Mouse (Mus musculus): ENCODE measurements around the gene Dhx40. TPM values are rescaled to one million over a fixed set of nuclear protein-coding genes. Genes with fewer than 3 reads are reported as not detected.
A peak's percentile ranks its signal among the peaks of the same experiment; 100 is the strongest.

Dhx40 gene
- 31.9 and 38.1 TPM in 2 replicates for total RNA-seq (2021)
- long read RNA-seq, transcript Dhx40-201 (18 exons, 3,813 nt), result major isoform, 27 of 84 reads
- long read RNA-seq, partial matches to known transcripts, result 54 of 84 reads
- long read RNA-seq, other reads (novel, unspliced or antisense), result 3 of 84 reads

- DNase-seq, result peak; percentile 93
These were observed at the start of gene Dhx40 for GRCm38 (mm10) chr11:86807505-86807989. TSS of gene Dhx40 (minus strand) at chr11:86807746.

- DNase-seq, result no peak
These were observed 48.3 kb upstream of the Dhx40 start for GRCm38 (mm10) chr11:86855639-86856425.

DNA sequence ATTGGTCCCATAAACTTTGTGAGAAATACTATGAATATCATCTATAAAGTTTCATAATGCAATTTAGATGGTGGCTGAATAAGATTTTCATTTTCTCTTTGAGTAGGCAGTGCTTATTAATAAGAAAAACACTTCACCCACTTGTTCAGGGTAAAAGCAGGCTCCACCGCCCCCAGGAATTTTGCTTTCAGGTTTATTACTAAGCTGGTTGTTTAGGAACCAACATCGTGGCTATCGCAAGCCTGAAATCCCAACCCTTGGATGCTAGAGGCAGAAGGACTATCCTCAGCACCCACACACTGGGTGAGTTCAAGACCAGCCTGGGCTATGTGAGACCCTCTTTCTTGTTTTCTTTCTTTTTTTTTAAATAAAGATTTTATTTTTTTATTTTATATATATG, 45.5 kb upstream of the Dhx40 start:
- DNase-seq, result no peak

DNA sequence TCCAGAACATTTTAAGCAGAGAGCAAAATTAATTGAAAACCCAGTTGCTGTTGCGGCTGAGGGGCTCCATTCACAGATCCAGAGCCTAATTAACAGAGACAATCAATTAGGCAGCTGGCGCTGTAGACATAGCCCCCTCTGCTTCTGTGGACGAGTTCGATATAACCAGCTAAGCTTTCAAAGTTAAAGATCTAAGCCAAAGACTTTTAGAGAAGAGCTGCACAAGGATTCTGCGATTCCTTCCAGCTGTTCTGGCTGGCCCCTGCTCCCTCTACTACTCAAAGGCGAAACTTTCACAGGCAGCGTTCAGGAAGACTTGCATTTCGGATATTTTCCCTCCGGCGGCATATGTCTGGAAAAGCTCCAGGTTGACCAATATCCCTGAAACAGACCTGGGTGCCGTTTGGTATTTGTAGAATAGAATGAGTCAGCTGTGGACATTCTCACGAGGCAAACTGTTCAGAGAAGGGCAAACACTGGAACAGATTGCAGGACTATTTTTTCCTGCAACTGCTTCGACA, 45.0 kb upstream of the Dhx40 start:
- DNase-seq, result no peak

DNA sequence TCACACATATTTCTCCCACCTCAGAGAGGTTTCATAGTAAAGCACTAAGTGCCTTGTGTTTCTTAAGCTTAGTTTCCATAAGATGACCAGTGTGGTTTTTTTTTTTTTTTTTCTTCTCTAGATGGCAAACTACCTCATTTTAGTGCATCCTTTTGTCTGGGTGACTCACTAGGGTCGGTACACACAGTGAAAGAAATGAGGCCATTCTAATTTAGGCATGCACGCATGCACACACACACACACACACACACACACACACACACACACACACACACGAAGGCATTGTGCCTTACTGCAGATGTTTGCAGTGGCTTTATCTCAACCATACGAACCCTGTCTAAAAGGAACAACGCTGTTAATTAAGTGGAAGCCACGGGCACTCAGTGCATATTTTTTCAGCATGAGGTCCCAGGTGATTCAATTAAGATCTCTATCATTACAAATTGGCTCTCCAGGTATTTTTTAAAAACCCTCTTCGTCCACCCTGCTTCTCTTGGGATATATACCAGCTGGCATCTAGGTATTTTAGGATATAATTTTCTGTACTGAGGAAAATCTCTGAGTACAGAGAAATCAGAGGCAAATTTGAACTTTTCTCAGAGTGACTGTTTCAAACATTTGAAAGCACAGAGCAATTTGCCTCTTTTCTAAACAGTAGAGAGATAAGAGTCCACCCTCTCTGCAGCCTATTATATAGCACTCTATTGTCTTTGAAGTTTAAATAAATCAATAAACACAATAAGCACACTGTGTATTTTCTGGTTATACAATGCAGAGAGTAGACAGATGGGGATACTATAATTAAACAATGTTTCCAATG, 44.4 kb upstream of the Dhx40 start:
- no peak for DNase-seq

- DNase-seq, result peak; percentile 11
These were observed 43.7 kb upstream of the Dhx40 start for GRCm38 (mm10) chr11:86851234-86851671.

- DNase-seq, result no peak
These were observed 36.3 kb upstream of the Dhx40 start for GRCm38 (mm10) chr11:86843831-86844230.

DNA sequence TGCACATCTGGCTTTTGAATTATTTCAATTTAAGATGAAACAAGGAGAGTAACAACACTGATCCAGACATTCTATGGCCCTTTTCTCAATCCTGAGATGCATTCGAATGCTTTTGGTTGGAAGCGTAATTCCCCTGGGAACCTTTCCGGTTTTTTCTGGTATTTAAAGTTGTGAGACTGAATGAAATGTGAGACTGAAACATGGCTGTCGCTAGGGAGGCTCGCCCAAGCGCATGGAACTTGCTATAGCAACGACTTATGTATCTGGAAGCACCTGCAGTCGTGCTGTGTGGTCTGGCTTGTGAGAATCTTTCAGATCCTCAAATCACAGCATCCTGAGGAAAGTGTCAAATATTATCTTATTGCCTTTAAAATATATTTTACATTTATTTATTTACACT, 33.7 kb upstream of the Dhx40 start:
- DNase-seq, result no peak

DNA sequence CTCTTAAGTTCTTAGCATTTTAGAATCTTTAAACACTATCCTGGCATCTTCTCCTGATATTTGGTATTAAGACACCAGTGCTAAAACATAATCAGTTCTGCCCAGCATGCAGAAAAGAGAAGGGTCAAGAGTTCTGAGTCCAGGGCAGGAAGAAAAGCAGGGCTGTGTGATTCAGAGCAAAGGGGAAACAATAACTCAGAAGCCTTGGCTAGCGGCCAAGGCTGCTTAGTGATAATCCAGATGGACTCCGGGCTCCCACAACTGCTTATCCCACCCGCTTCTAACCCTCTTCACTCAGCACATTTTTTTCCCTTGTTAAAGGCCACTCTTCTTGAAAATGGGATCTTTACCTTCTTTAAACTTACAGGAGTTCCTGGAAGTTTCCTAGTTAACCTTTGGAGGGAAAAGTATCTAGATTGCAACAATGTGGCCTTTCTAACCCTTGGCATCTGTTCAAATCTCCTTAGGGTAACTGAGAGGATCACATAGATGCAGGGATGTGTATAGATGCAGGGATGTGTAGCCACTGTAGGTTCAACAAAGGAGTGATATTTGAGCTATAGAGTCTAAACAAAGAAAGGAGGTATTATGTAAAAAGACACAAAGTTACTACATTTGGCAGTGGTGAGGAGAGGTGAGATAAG, 33.1 kb upstream of the Dhx40 start:
- peak; percentile 77 for DNase-seq

DNA sequence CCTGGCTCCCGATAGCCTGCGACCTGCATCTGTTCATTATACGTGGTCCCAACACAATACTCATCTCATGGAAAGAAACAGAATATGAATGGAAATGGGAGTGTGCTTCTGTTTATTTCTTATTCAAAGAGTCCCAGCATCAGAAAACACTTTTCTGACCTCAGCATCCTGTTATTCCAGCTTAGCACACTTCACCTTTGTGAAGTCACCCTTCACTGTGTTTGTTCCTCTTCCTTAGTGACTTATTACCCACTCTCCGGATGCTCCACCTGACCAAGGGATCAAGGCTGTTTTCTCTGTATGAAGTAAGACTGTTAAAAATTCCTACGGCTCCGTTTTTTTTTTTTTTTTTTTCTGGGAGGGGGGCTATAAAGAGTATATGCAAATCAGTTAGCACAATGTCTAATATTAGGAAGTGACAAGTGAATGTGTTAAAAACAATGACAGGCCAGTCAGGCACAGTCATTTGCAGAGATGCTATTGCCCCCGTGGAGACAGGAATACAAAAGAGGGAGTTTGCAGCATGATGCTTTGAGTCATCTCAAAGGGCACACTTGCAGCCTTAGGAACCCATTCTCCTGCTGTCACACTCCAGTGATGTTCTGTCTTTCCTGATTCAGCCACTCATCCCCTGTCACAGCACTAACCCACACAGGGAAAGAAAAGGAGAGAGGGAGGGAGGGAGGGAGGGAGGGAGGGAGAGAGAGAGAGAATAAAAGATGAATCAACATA, 32.3 kb upstream of the Dhx40 start:
- DNase-seq, result no peak

- DNase-seq, result no peak
These were observed 31.2 kb upstream of the Dhx40 start for GRCm38 (mm10) chr11:86838792-86839191.

- peak; percentile 77 for DNase-seq
These were observed 28.8 kb upstream of the Dhx40 start for GRCm38 (mm10) chr11:86836366-86836765.

- no peak for DNase-seq
These were observed 27.2 kb upstream of the Dhx40 start for GRCm38 (mm10) chr11:86834628-86835338.

DNA sequence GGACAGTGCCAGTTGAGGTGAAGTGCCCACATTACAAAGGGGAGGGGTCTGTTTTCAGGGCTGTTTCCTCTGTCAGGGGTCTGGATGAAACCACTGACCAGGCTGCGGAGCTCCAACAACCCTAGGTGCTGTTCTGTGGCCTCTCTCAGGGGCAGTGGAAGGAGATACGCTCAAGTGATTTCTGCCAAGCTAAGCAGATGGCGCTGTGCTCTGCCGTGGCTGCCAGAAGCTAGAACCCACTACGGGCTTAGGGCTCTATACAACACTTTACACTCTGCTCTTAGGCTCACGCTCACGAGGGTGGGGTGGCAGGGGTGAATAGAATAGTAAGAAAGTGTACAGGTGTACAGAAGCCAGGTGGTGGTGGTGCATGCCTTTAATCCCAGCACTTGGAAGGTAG, 26.5 kb upstream of the Dhx40 start:
- no peak for DNase-seq

DNA sequence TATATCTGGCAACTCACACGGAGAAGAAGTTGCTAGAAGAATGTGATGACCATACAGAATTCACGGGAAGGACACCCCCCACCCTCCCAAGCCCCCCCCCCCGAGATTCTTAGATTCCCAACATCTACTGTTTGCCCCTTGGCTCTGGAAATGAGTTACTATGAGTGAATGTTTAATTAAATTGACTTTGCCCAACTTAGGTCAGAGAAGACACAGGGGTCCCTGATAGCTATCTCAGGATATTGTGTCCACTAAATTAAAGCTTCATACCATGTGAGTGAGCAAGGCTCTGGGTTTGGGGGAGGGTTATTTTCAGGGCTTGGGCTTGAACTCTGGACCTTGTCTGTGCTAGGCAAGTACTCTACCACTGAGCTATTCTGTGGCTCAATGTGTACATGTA, 25.6 kb upstream of the Dhx40 start:
- no peak for DNase-seq

GRCm38 (mm10) chr11:86828396-86828795, 20.9 kb upstream of the Dhx40 start:
- no peak for DNase-seq

DNA sequence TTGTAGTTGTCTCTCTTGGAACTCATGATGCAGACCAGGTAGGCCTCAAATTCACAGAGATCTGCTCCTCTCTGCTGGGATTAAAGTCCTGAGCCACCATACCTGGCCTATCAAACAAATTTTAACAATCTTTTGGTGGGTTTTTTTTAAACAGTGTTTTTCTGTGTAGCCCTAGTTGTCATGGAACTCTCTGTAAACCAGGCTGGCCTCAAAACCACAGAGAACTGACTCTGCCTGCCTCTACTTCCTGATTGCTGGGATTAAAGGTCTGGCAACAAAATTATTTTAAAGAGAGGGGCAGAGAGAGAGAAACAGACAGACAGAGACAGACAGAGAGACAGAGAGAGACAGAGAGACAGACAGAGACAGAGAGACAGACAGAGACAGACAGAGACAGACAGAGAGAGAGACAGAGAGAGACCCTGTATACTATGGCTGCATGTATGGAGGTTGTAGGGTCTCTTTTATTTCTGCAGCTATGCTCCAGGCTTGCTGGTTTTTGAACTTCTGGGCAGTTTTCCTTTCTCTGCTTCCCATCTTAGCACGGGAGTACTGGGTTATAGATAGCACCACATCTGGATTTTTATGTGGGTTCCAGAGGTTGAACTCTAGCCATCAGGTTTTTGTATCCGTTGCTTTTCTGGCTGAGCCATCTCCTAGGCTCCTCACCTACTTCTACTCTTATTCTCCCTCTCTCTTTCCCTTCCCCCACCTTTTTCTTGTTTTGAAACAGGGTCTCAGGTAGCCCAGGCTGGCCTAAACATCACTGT, 20.1 kb upstream of the Dhx40 start:
- DNase-seq, result no peak

- no peak for DNase-seq
These were observed 16.9 kb upstream of the Dhx40 start for GRCm38 (mm10) chr11:86824433-86824832.

GRCm38 (mm10) chr11:86822531-86822930, 15.0 kb upstream of the Dhx40 start:
- no peak for DNase-seq

- no peak for DNase-seq
These were observed 12.0 kb upstream of the Dhx40 start for GRCm38 (mm10) chr11:86819536-86819935.

Measured in adrenal gland, postnatal 25 days (tissue).